Mouse (Mus musculus): Measurements from ENCODE around the gene Hist2h2aa1. TPM values are rescaled to one million over a fixed set of nuclear protein-coding genes. Genes with fewer than 3 reads are reported as not detected.

Gene Hist2h2aa1
- total and polyA plus RNA-seq, 3 experiments = 0.79 to 5,191 (median 124) TPM

DNA sequence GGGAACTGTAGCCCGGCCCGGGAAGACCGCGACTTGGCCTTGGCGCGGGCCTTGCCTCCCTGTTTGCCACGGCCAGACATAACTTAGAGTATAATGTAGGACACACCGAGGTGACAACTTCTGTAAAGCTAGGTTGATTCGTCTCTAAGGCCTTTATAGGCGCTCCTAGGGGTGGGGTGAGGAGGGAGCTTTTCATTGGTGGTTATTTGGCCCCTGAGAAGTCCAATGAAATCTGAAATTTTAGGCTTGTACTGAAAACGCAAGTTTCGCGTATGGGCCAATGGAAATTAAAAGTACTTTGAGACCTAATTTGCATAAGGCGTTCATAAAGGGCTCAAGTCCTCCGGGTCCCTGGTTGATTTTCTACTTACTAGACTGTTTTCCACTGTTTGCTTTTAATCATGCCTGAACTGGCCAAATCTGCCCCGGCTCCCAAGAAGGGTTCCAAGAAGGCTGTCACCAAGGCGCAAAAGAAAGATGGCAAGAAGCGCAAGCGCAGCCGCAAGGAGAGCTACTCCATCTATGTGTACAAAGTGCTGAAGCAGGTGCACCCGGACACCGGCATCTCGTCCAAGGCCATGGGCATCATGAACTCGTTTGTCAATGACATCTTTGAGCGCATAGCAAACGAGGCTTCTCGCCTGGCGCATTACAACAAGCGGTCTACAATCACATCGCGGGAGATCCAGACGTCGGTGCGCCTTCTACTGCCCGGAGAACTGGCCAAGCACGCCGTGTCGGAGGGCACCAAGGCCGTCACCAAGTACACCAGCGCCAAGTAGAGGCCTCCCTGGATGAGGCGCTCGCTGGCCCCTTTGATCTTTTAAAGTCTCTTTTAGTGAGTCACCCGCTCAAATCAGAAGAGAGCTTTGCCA is 24.3 kb upstream of the Hist2h2aa1 start, which contains the start of the genes Hist2h2ac and Hist2h2be:
TSS of gene Hist2h2ac (minus strand) at position 116 of the 875 bp plus-strand sequence.
TSS of gene Hist2h2be (plus strand) at position 355 of the 875 bp plus-strand sequence.
- Histone ChIP-seq H3K4me1 (ENCODE audit: insufficient read depth, low read depth, low read length) (peaks cover 24% of the 10 kb centered on the region), H3K36me3 (replicated peaks) (peaks cover 3% of the 10 kb centered on the region), H3K9me3 (replicated peaks) (peaks cover 16% of the 10 kb centered on the region), H3K4me3 (ENCODE audit: low read depth, low read length) (peak within 1 kb of the TSS; percentile 76), H3K27me3 (ENCODE audit: insufficient read depth, low read length) (no peaks in the 10 kb centered on the region)
- ATAC-seq (ENCODE audit: extremely low read depth, insufficient number of reproducible peaks, low FRiP score, poor library complexity, severe bottlenecking) (peak; percentile 71), DNase-seq (ENCODE audit: low spot score) (peak; percentile 89)
- TF ChIP-seq POLR2AphosphoS5 (IDR thresholded peaks at IDR 0.05; ENCODE audit: insufficient replicate concordance, low read depth, low read length) (peak; percentile 85; the same call in 1 of the 2 replicates), GATA1 (IDR thresholded peaks at IDR 0.05; ENCODE audit: borderline replicate concordance, low read length) (no peak)

DNA sequence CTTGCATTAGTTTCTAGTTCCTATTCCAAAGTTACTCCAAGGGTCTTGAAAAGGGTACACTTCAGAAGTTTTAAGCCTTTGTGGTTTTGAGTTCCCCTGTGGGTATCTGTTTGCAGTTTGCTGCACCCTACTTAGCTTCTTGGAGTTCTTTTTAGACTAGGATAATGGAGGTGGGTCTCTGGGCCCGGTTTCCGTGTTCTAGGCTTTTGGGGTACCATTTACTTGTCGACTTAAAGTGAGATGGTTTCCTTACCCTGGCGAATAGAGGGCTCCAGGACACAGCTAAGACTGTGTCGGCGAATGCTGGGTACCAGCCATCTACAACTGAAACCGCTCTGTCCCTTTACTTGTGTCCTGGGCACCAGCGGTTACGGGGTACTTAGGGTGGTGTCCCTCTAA is 23.7 kb upstream of the Hist2h2aa1 start:
- Histone ChIP-seq H3K9me3 (replicated peaks) (peaks cover 16% of the 10 kb centered on the region), H3K27me3 (ENCODE audit: insufficient read depth, low read length) (no peaks in the 10 kb centered on the region), H3K4me1 (ENCODE audit: insufficient read depth, low read depth, low read length) (peaks cover 26% of the 10 kb centered on the region), H3K36me3 (replicated peaks) (peaks cover 3% of the 10 kb centered on the region), H3K4me3 (ENCODE audit: low read depth, low read length) (no peak overlapping the region; the same call in 1 of the 2 replicates)
- ATAC-seq (ENCODE audit: extremely low read depth, insufficient number of reproducible peaks, low FRiP score, poor library complexity, severe bottlenecking) (no peak), DNase-seq (ENCODE audit: low spot score) (no peak)
- TF ChIP-seq TAL1 (conservative IDR thresholded peaks at IDR 0.05; ENCODE audit: low read depth, low read length) (no peak), POLR2AphosphoS5 (IDR thresholded peaks at IDR 0.05; ENCODE audit: insufficient replicate concordance, low read depth, low read length) (no peak), GATA2 (IDR thresholded peaks at IDR 0.05; ENCODE audit: borderline replicate concordance, low read depth, low read length) (no peak), GATA1 (IDR thresholded peaks at IDR 0.05; ENCODE audit: borderline replicate concordance, low read length) (no peak), CTCF (IDR thresholded peaks at IDR 0.05; ENCODE audit: low read depth, low read length) (no peak)

DNA sequence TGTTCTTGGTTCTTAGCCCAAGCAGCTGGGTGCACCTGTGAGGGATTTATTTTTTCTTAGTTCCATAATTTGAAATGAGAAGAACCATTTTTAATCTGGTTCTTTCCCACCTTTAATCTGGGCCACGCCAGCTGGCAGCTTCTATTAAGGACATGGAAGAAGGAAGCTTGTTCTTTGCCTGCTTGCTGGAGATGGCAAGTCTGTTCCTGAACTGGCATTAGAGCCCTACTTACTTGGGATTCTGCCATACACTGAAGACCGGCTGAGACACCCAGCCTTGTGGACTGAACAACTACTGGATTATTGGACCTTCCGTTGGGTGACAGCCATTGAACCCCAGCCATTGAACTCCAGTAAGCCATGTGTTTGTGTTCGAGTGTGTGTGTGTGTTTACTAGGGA is 22.5 kb upstream of the Hist2h2aa1 start:
- Histone ChIP-seq H3K27me3 (ENCODE audit: insufficient read depth, low read length) (no peaks in the 10 kb centered on the region), H3K4me3 (ENCODE audit: low read depth, low read length) (no peak overlapping the region), H3K4me1 (ENCODE audit: insufficient read depth, low read depth, low read length) (peaks cover 30% of the 10 kb centered on the region), H3K36me3 (replicated peaks) (peaks cover 3% of the 10 kb centered on the region), H3K9me3 (replicated peaks) (peaks cover 16% of the 10 kb centered on the region)
- no peak for ATAC-seq (ENCODE audit: extremely low read depth, insufficient number of reproducible peaks, low FRiP score, poor library complexity, severe bottlenecking)
- TF ChIP-seq GATA2 (IDR thresholded peaks at IDR 0.05; ENCODE audit: borderline replicate concordance, low read depth, low read length) = no peak
- TF ChIP-seq POLR2AphosphoS5 (IDR thresholded peaks at IDR 0.05; ENCODE audit: insufficient replicate concordance, low read depth, low read length) = no peak
- TF ChIP-seq CTCF (IDR thresholded peaks at IDR 0.05; ENCODE audit: low read depth, low read length) = no peak
- TF ChIP-seq GATA1 (IDR thresholded peaks at IDR 0.05; ENCODE audit: borderline replicate concordance, low read length) = no peak
- TF ChIP-seq TAL1 (conservative IDR thresholded peaks at IDR 0.05; ENCODE audit: low read depth, low read length) = no peak
- DNase-seq (ENCODE audit: low spot score) = no peak

DNA sequence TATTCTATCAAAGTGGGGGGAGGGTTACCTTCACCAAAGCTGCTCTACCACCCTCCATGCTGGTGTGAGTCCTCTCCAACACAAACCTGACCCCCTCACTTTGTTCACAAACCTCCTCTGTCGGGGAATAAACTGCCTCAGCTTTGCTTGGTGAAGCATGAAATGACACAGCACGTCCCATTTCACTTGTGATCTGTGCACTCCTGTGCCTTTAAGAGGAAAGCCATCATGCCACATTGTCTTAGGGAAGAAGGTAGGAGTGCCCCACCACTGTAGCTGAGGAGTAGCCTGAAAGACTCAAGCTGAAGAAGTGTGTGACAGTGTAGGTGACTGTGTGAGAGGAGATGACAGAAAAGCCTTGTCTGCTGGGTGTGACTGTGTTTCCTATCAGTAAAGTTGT is 19.9 kb upstream of the Hist2h2aa1 start:
- TF ChIP-seq TAL1 (conservative IDR thresholded peaks at IDR 0.05; ENCODE audit: low read depth, low read length) = no peak
- no peak for TF ChIP-seq GATA2 (IDR thresholded peaks at IDR 0.05; ENCODE audit: borderline replicate concordance, low read depth, low read length)
- TF ChIP-seq POLR2AphosphoS5 (IDR thresholded peaks at IDR 0.05; ENCODE audit: insufficient replicate concordance, low read depth, low read length) = no peak
- no peak for TF ChIP-seq CTCF (IDR thresholded peaks at IDR 0.05; ENCODE audit: low read depth, low read length)
- TF ChIP-seq GATA1 (IDR thresholded peaks at IDR 0.05; ENCODE audit: borderline replicate concordance, low read length) = no peak
- no peak for ATAC-seq (ENCODE audit: extremely low read depth, insufficient number of reproducible peaks, low FRiP score, poor library complexity, severe bottlenecking)
- H3K4me1 ChIP-seq (ENCODE audit: insufficient read depth, low read depth, low read length) = peaks cover 31% of the 10 kb centered on the region
- H3K27me3 ChIP-seq (ENCODE audit: insufficient read depth, low read length) = no peaks in the 10 kb centered on the region
- no peak overlapping the region; the same call in 1 of the 2 replicates for H3K4me3 ChIP-seq (ENCODE audit: low read depth, low read length)
- peaks cover 16% of the 10 kb centered on the region for H3K9me3 ChIP-seq (replicated peaks)
- H3K36me3 ChIP-seq (replicated peaks) = peaks cover 3% of the 10 kb centered on the region
- DNase-seq (ENCODE audit: low spot score) = no peak

DNA sequence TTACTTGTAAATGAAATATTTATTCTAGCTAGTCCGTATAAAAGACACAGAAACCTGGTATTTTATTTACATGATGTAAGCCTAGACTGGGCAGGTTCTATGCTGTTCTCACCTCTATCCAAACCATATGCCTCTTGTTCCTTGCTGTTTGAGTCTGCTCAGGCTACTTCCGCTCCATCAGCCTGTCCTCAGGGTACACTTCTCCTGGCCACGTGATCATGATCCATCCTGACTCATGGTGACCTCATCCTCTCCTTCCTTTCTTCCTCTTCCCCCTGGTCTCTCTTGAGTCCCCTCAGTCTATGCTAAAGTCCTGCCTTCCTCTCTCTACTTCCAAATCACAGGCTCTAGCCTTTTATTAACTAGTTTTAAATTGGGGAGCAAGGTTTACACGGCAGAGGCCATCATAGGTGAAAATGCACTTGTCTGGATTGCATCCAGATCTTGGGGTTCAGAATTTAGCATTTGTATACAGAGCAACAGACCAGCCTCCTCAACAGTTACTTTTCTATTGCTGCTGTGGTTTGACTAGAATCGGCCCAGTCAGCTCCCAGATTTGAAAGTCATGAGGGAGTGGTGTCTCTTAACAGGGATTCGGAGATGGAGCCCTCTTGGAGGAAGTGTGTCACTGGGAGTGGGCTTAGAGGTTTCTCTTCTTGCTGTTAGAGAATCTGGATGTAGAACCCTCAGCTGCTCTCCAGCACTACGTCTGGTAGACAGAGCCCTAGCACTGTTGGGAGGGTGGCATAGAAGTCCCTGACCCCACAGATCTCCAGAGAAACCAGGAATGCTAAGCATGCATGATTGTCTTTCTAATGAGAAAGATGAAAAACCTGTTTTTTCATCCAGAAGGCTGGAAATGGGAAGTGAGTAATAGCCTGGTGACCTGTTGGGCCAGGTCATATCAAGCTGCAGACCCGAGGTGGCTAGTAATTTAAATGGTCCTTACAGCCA is 18.3 kb upstream of the Hist2h2aa1 start:
- H3K36me3 ChIP-seq (replicated peaks) = no peaks in the 10 kb centered on the region
- H3K4me3 ChIP-seq (ENCODE audit: low read depth, low read length) = no peak overlapping the region
- H3K4me1 ChIP-seq (ENCODE audit: insufficient read depth, low read depth, low read length) = peaks cover 32% of the 10 kb centered on the region
- H3K27me3 ChIP-seq (ENCODE audit: insufficient read depth, low read length) = no peaks in the 10 kb centered on the region
- ATAC-seq (ENCODE audit: extremely low read depth, insufficient number of reproducible peaks, low FRiP score, poor library complexity, severe bottlenecking) (no peak), DNase-seq (ENCODE audit: low spot score) (no peak)
- TF ChIP-seq POLR2AphosphoS5 (IDR thresholded peaks at IDR 0.05; ENCODE audit: insufficient replicate concordance, low read depth, low read length) = no peak
- no peak for TF ChIP-seq CTCF (IDR thresholded peaks at IDR 0.05; ENCODE audit: low read depth, low read length)
- TF ChIP-seq GATA1 (IDR thresholded peaks at IDR 0.05; ENCODE audit: borderline replicate concordance, low read length) = no peak
- TF ChIP-seq TAL1 (conservative IDR thresholded peaks at IDR 0.05; ENCODE audit: low read depth, low read length) = no peak
- no peak for TF ChIP-seq GATA2 (IDR thresholded peaks at IDR 0.05; ENCODE audit: borderline replicate concordance, low read depth, low read length)
- peaks cover 6% of the 10 kb centered on the region for H3K9me3 ChIP-seq (replicated peaks)
